Mouse (Mus musculus): Measurements from ENCODE around the gene Gse1. TPM values are rescaled to one million over a fixed set of nuclear protein-coding genes. Genes with fewer than 3 reads are reported as not detected.
A peak's percentile ranks its signal among the peaks of the same experiment; 100 is the strongest.

Gse1 gene
- total and polyA plus RNA-seq, 3 experiments: 12.1 to 24.3 (median 21.0) TPM

GRCm38 (mm10) chr8:120543416-120544055, 315.3 kb downstream of the Gse1 start:
- H3K27ac ChIP-seq: no peak overlapping the region; the same call in 1 of the 2 replicates
- intact Hi-C loops (cut with DNase I): loop anchor here (2.0 kb wide), 1 partner anchor 19 kb away; no protein-coding TSS in a partner anchor

GRCm38 (mm10) chr8:120544155-120544554, 315.9 kb downstream of the Gse1 start:
- 86% methylated on average over 5 of the region's 5 CpGs for WGBS
- Histone ChIP-seq H3K79me2 (replicated peaks; ENCODE audit: control insufficient read depth, insufficient read depth, low read length) (peaks cover 4% of the 10 kb centered on the region), H3K4me1 (ENCODE audit: control insufficient read depth, insufficient read depth, low read length) (peaks cover 17% of the 10 kb centered on the region), H3K27ac (no peak overlapping the region), H3K36me3 (ENCODE audit: control insufficient read depth, insufficient read depth, low read length) (no peaks in the 10 kb centered on the region), H3K27me3 (ENCODE audit: control insufficient read depth, insufficient read depth, low read length) (no peaks in the 10 kb centered on the region), H3K4me3 (no peak overlapping the region), H3K9ac (ENCODE audit: low read depth, low read length) (no peak overlapping the region)
- no peak for TF ChIP-seq CTCF (IDR thresholded peaks at IDR 0.05)
- TF ChIP-seq EP300 (IDR thresholded peaks at IDR 0.05; ENCODE audit: insufficient read depth, low read depth, low read length): no peak
- DNase-seq: no peak
- intact Hi-C loops (cut with DNase I): no loop called here

More at GRCm38 (mm10) chr8:120543416-120544055, 315.3 kb downstream of the Gse1 start:
- H3K4me3 ChIP-seq: no peak overlapping the region
- H3K79me2 ChIP-seq (replicated peaks; ENCODE audit: control insufficient read depth, insufficient read depth, low read length): peaks cover 4% of the 10 kb centered on the region; the same call in 1 of the 2 replicates
- H3K9ac ChIP-seq (ENCODE audit: low read depth, low read length): no peak overlapping the region
- WGBS: 55% methylated on average over 8 of the region's 8 CpGs
- TF ChIP-seq EP300 (IDR thresholded peaks at IDR 0.05; ENCODE audit: insufficient read depth, low read depth, low read length): no peak
- TF ChIP-seq POLR2A (IDR thresholded peaks at IDR 0.05; ENCODE audit: insufficient read depth, low read depth, low read length): no peak
- TF ChIP-seq CTCF (IDR thresholded peaks at IDR 0.05): no peak
- no peaks in the 10 kb centered on the region for H3K36me3 ChIP-seq (ENCODE audit: control insufficient read depth, insufficient read depth, low read length)
- H3K4me1 ChIP-seq (ENCODE audit: control insufficient read depth, insufficient read depth, low read length): peaks cover 18% of the 10 kb centered on the region
- peak in 1 of 2 experiments; percentile 64 for DNase-seq
- no peaks in the 10 kb centered on the region for H3K27me3 ChIP-seq (ENCODE audit: control insufficient read depth, insufficient read depth, low read length)

- H3K27ac ChIP-seq: no peak overlapping the region
These were observed 319.3 kb downstream of the Gse1 start for GRCm38 (mm10) chr8:120547562-120547961.

GRCm38 (mm10) chr8:120548313-120548761, 320.1 kb downstream of the Gse1 start:
- intact Hi-C loops (cut with DNase I): no loop called here
- no peak overlapping the region for H3K27ac ChIP-seq
- H3K4me3 ChIP-seq: no peak overlapping the region
- no peaks in the 10 kb centered on the region for H3K36me3 ChIP-seq (ENCODE audit: control insufficient read depth, insufficient read depth, low read length)
- TF ChIP-seq EP300 (IDR thresholded peaks at IDR 0.05; ENCODE audit: insufficient read depth, low read depth, low read length) (no peak), CTCF (IDR thresholded peaks at IDR 0.05) (no peak), POLR2A (IDR thresholded peaks at IDR 0.05; ENCODE audit: insufficient read depth, low read depth, low read length) (no peak)
- H3K79me2 ChIP-seq (replicated peaks; ENCODE audit: control insufficient read depth, insufficient read depth, low read length): peaks cover 5% of the 10 kb centered on the region
- no peak overlapping the region for H3K9ac ChIP-seq (ENCODE audit: low read depth, low read length)
- peaks cover 18% of the 10 kb centered on the region for H3K4me1 ChIP-seq (ENCODE audit: control insufficient read depth, insufficient read depth, low read length)
- WGBS: 62% methylated on average over 16 of the region's 16 CpGs
- no peak for DNase-seq
- H3K27me3 ChIP-seq (ENCODE audit: control insufficient read depth, insufficient read depth, low read length): no peaks in the 10 kb centered on the region

More at GRCm38 (mm10) chr8:120547562-120547961, 319.3 kb downstream of the Gse1 start:
- TF ChIP-seq EP300 (IDR thresholded peaks at IDR 0.05; ENCODE audit: insufficient read depth, low read depth, low read length): no peak
- no peak for TF ChIP-seq POLR2A (IDR thresholded peaks at IDR 0.05; ENCODE audit: insufficient read depth, low read depth, low read length)
- TF ChIP-seq CTCF (IDR thresholded peaks at IDR 0.05): no peak
- DNase-seq: no peak
- Histone ChIP-seq H3K27me3 (ENCODE audit: control insufficient read depth, insufficient read depth, low read length) (no peaks in the 10 kb centered on the region), H3K36me3 (ENCODE audit: control insufficient read depth, insufficient read depth, low read length) (no peaks in the 10 kb centered on the region), H3K9ac (ENCODE audit: low read depth, low read length) (no peak overlapping the region), H3K4me1 (ENCODE audit: control insufficient read depth, insufficient read depth, low read length) (peaks cover 21% of the 10 kb centered on the region), H3K4me3 (no peak overlapping the region), H3K79me2 (replicated peaks; ENCODE audit: control insufficient read depth, insufficient read depth, low read length) (peaks cover 5% of the 10 kb centered on the region)
- 67% methylated on average over 9 of the region's 9 CpGs for WGBS
- intact Hi-C loops (cut with DNase I): no loop called here

- TF ChIP-seq CTCF (IDR thresholded peaks at IDR 0.05) (no peak), EP300 (IDR thresholded peaks at IDR 0.05; ENCODE audit: insufficient read depth, low read depth, low read length) (no peak), POLR2A (IDR thresholded peaks at IDR 0.05; ENCODE audit: insufficient read depth, low read depth, low read length) (no peak)
- Histone ChIP-seq H3K27ac (no peak overlapping the region), H3K79me2 (replicated peaks; ENCODE audit: control insufficient read depth, insufficient read depth, low read length) (peaks cover 10% of the 10 kb centered on the region), H3K4me1 (ENCODE audit: control insufficient read depth, insufficient read depth, low read length) (peaks cover 15% of the 10 kb centered on the region), H3K9ac (ENCODE audit: low read depth, low read length) (peak overlapping the region; percentile 11; the same call in 1 of the 2 replicates), H3K36me3 (ENCODE audit: control insufficient read depth, insufficient read depth, low read length) (no peaks in the 10 kb centered on the region), H3K27me3 (ENCODE audit: control insufficient read depth, insufficient read depth, low read length) (no peaks in the 10 kb centered on the region), H3K4me3 (no peak overlapping the region)
- 47% methylated on average over 25 of the region's 25 CpGs for WGBS
- intact Hi-C loops (cut with DNase I): no loop called here
- no peak for DNase-seq
These were observed 321.2 kb downstream of the Gse1 start for GRCm38 (mm10) chr8:120549321-120549921.

- Histone ChIP-seq H3K4me1 (ENCODE audit: control insufficient read depth, insufficient read depth, low read length) (peaks cover 15% of the 10 kb centered on the region), H3K27me3 (ENCODE audit: control insufficient read depth, insufficient read depth, low read length) (no peaks in the 10 kb centered on the region), H3K36me3 (ENCODE audit: control insufficient read depth, insufficient read depth, low read length) (no peaks in the 10 kb centered on the region), H3K9ac (ENCODE audit: low read depth, low read length) (no peak overlapping the region), H3K79me2 (replicated peaks; ENCODE audit: control insufficient read depth, insufficient read depth, low read length) (peaks cover 10% of the 10 kb centered on the region), H3K27ac (no peak overlapping the region; the same call in 1 of the 2 replicates), H3K4me3 (no peak overlapping the region)
- 60% methylated on average over 11 of the region's 11 CpGs for WGBS
- DNase-seq: no peak
- TF ChIP-seq CTCF (IDR thresholded peaks at IDR 0.05): no peak
- intact Hi-C loops (cut with DNase I): no loop called here
These were observed 321.7 kb downstream of the Gse1 start for GRCm38 (mm10) chr8:120549922-120550321.

Measured in heart, adult 2 months (tissue).